Mouse (Mus musculus) forebrain, embryonic 14.5 days (tissue): ENCODE measurements around the gene Chek2. TPM values are rescaled to one million over a fixed set of nuclear protein-coding genes. Genes with fewer than 3 reads are reported as not detected.

ENCODE experiments used
- ATAC-seq: fragments of 200-750 bp; cut with Nextera tagmentation; 2 replicates; pipeline ENCODE4 v1.8.0; 2017; ENCODE audit warnings: mild to moderate bottlenecking, moderate library complexity
- DNase-seq: peaks from one replicate; pipeline ENCODE4 v3.0.0-alpha.2; 2015; ENCODE audit warnings: low spot score
- H3K27ac ChIP-seq: fragments of 300-500 bp; sonication (generic); 2 replicates; pipeline ENCODE4 v1.5.1; 2014; ENCODE audit warnings: low read depth, mild to moderate bottlenecking, control low read depth, low read length, moderate library complexity
- H3K27me3 ChIP-seq: fragments of 300-500 bp; sonication (generic); replicated peaks from 2 replicates; pipeline ENCODE4 v1.6.1; 2014; ENCODE audit warnings: low read length, control low read depth, mixed read lengths; ENCODE audit not compliant: control insufficient read depth, insufficient read depth
- H3K36me3 ChIP-seq: fragments of 300-500 bp; sonication (generic); 2 replicates; pipeline ENCODE4 v1.6.1; 2014; ENCODE audit warnings: low read length, control low read depth; ENCODE audit not compliant: control insufficient read depth, insufficient read depth
- H3K4me1 ChIP-seq: fragments of 300-500 bp; sonication (generic); 2 replicates; pipeline ENCODE4 v1.6.1; 2014; ENCODE audit warnings: antibody characterized with exemption, low read length, control low read depth; ENCODE audit not compliant: control insufficient read depth, insufficient read depth
- H3K4me2 ChIP-seq: fragments of 300-500 bp; sonication (generic); 2 replicates; pipeline ENCODE4 v1.6.1; 2014; ENCODE audit warnings: mild to moderate bottlenecking, control low read depth, low read length
- H3K4me3 ChIP-seq: fragments of 300-500 bp; sonication (generic); 2 replicates; pipeline ENCODE4 v1.5.1; 2014; ENCODE audit warnings: low read depth, low read length, control low read depth
- H3K9ac ChIP-seq: fragments of 300-500 bp; sonication (generic); 2 replicates; pipeline ENCODE4 v1.6.1; 2014; ENCODE audit warnings: mild to moderate bottlenecking, low read length, control low read depth, moderate library complexity
- H3K9me3 ChIP-seq: fragments of 300-500 bp; sonication (generic); replicated peaks from 2 replicates; pipeline ENCODE4 v1.6.1; 2016; ENCODE audit warnings: low read length, control low read depth, mixed read lengths; ENCODE audit not compliant: control insufficient read depth
- WGBS: fragments of 180-500 bp; shearing (Covaris S2); extraction: QIAGEN DNeasy Blood & Tissue Kit; methylation state at CpG from one replicate; pipeline ENCODE4 v1.1.7; 2014; 5-methylcytosine and 5-hydroxymethylcytosine counted together
- polyA plus RNA-seq: library from polyadenylated mRNA; unstranded; fragments of >200 nt; fragmentation: Nextera tagmentation; extraction: Ambion mirVana; gene quantifications from 2 replicates; pipeline ENCODE4 v1.2.1, GENCODE M21; 2014

Chek2 gene
- polyA plus RNA-seq, 1 experiment from 2014 or later: 13.9 TPM

- ATAC-seq (no peak), DNase-seq (peak; percentile 66)
- 54% methylated on average over 13 of the region's 13 CpGs for WGBS
- H3K27ac ChIP-seq: peak overlapping the region; percentile 39; the same call in 1 of the 2 replicates
- H3K27me3 ChIP-seq: no peaks in the 10 kb centered on the region
- H3K4me1 ChIP-seq: no peaks in the 10 kb centered on the region
- no peak overlapping the region for H3K4me3 ChIP-seq
- H3K9me3 ChIP-seq: no peaks in the 10 kb centered on the region
- peaks cover 16% of the 10 kb centered on the region; the same call in 1 of the 2 replicates for H3K36me3 ChIP-seq
- H3K4me2 ChIP-seq: no peak overlapping the region; the same call in 1 of the 2 replicates
- no peak overlapping the region for H3K9ac ChIP-seq
Measured at GRCm38 (mm10) chr5:110859013-110859650, 19.4 kb downstream of the Chek2 start.

GRCm38 (mm10) chr5:110860445-110860844 is 20.7 kb downstream of the Chek2 start:
- H3K4me1 ChIP-seq: no peaks in the 10 kb centered on the region
- H3K27ac ChIP-seq: no peak overlapping the region
- no peak overlapping the region for H3K4me2 ChIP-seq
- H3K9ac ChIP-seq: no peak overlapping the region
- H3K27me3 ChIP-seq: no peaks in the 10 kb centered on the region
- DNase-seq (no peak), ATAC-seq (no peak)
- H3K4me3 ChIP-seq: no peak overlapping the region
- 92% methylated on average over 5 of the region's 5 CpGs for WGBS
- H3K9me3 ChIP-seq: no peaks in the 10 kb centered on the region
- H3K36me3 ChIP-seq: peaks cover 16% of the 10 kb centered on the region; the same call in 1 of the 2 replicates

DNA sequence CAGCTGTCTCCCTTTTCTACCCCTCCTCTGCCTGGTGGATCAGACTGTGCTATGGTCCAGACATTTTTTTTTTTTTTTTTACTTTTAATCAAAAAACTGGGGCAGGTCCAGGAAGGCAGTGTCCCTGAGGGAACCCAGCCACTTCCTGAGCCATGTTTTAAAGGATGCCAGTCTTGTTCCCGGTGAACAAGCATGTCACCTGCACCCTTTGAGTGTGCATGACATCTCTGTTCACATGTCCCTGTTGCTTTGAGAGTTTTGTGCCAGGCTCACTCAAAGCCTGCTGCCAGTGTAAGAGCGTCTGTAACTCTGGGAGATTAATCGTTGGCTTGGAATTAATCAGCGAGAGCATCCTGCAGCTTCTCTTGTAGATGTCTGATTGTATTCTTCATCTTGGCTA is 28.7 kb downstream of the Chek2 start:
- Histone ChIP-seq H3K4me3 (no peak overlapping the region), H3K36me3 (peaks cover 12% of the 10 kb centered on the region; the same call in 1 of the 2 replicates), H3K9ac (no peak overlapping the region), H3K4me2 (no peak overlapping the region), H3K4me1 (peaks cover 10% of the 10 kb centered on the region; the same call in 1 of the 2 replicates), H3K27me3 (no peaks in the 10 kb centered on the region), H3K9me3 (no peaks in the 10 kb centered on the region), H3K27ac (peak overlapping the region; percentile 50; the same call in 1 of the 2 replicates)
- ATAC-seq (no peak), DNase-seq (peak; percentile 46)
- WGBS: 37% methylated on average over 4 of the region's 4 CpGs

DNA sequence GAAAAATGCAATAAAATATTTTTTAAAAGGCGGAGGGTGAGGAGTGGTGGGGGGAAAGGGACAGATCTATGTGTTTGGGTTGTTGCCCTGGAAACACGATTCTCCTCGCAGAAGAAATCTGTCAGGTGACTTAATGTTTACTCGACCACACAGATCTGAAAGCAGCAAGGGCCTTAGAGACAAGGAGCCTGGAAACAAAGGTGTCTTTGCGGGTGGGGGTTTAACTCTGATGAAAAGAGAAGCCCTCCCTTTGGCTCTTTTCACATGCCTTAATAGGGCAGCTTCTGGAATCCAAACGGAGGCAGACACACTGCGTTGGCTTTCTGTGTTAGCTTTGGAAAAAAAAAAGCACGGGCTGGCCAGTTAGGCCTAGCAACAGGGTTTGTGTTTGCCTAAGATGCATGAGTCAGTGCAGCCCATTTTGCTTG is 29.5 kb downstream of the Chek2 start:
- Histone ChIP-seq H3K9ac (no peak overlapping the region), H3K27ac (peak overlapping the region; percentile 50; the same call in 1 of the 2 replicates), H3K4me2 (no peak overlapping the region)

DNA sequence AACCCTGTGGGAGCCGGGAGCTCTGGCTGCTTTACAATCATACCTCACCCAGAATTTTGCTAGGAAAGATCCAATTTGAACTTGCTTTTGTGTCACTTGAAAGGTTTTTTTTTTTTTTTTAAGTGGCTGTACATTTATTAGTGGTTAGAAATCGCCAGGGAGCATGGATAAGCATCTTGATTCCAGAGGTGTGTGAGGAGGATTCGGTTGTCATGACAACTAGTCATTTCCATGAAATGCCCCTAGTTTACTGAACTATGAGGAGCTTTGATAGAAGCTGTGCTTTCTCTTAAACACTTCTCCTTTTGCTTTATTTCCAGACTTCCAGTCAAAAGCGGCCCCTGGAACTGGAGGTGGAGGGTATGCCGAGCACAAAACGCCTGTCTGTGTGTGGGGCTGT is 33.4 kb downstream of the Chek2 start:
- Histone ChIP-seq H3K4me3 (no peak overlapping the region), H3K27ac (peak overlapping the region; percentile 46; the same call in 1 of the 2 replicates), H3K9ac (no peak overlapping the region), H3K36me3 (peaks cover 5% of the 10 kb centered on the region; the same call in 1 of the 2 replicates), H3K27me3 (no peaks in the 10 kb centered on the region), H3K4me2 (no peak overlapping the region), H3K4me1 (peaks cover 10% of the 10 kb centered on the region; the same call in 1 of the 2 replicates), H3K9me3 (no peaks in the 10 kb centered on the region)
- DNase-seq (peak; percentile 74), ATAC-seq (no peak)
- WGBS: 37% methylated on average over 6 of the region's 6 CpGs

More for the DNA sequence above, 29.5 kb downstream of the Chek2 start:
- 9% methylated on average over 8 of the region's 8 CpGs for WGBS
- ATAC-seq (no peak), DNase-seq (peak; percentile 52)
- Histone ChIP-seq H3K4me1 (peaks cover 10% of the 10 kb centered on the region; the same call in 1 of the 2 replicates), H3K27me3 (no peaks in the 10 kb centered on the region), H3K4me3 (no peak overlapping the region), H3K9me3 (no peaks in the 10 kb centered on the region), H3K36me3 (peaks cover 12% of the 10 kb centered on the region; the same call in 1 of the 2 replicates)

DNA sequence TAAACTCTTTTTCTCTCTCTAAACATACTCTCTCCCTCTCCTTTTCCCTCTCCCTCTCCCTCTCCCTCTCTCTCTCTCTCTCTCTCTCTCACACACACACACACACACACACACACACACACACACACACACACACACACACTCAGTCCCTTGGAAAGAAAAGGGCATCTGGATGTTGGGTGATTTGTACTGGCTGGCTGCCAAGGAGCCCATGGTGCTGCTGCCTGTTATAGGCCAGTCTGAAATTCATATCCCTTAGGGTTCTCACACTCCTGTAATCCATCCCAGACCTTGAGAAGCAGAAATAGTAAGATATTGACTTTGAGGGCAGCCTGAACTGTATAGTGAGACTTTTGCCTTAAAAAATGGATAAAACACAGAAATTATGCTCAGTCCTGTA is 34.9 kb downstream of the Chek2 start:
- ATAC-seq: no peak

DNA sequence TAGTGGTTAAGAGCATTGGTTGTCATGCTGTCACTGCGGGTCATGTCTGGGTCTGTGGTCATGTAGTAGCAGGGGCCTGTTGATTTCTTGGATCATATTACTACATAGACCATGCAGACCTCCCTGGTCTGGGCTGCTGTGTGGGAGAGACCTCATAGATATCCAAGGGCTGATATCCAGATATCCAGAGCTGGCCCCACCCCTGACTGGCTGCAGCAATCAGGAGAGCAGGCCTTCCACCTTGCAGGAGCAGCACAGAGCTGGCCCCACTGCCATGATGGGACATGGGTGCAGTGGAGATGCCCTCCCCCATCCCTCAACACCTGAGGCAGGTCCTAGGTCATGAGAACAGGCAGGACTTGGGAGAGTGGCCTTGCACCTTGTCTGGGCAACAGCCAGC is 35.5 kb downstream of the Chek2 start:
- WGBS: 100% methylated on average over 1 of the region's 1 CpGs
- Histone ChIP-seq H3K27ac (no peak overlapping the region), H3K4me1 (0 out of 2 replicates have a peak, but pooled peaks cover 2% of the 10 kb centered on the region), H3K27me3 (no peaks in the 10 kb centered on the region), H3K9ac (no peak overlapping the region), H3K9me3 (no peaks in the 10 kb centered on the region), H3K36me3 (peaks cover 5% of the 10 kb centered on the region; the same call in 1 of the 2 replicates), H3K4me3 (no peak overlapping the region), H3K4me2 (no peak overlapping the region)
- ATAC-seq (no peak), DNase-seq (no peak)

More for the DNA sequence above, 34.9 kb downstream of the Chek2 start:
- H3K36me3 ChIP-seq: peaks cover 5% of the 10 kb centered on the region; the same call in 1 of the 2 replicates
- H3K27me3 ChIP-seq: no peaks in the 10 kb centered on the region
- no peaks in the 10 kb centered on the region for H3K9me3 ChIP-seq
- peak; percentile 80 for DNase-seq
- no peak overlapping the region for H3K9ac ChIP-seq
- H3K4me1 ChIP-seq: 0 out of 2 replicates have a peak, but pooled peaks cover 2% of the 10 kb centered on the region
- no peak overlapping the region for H3K4me3 ChIP-seq
- H3K27ac ChIP-seq: no peak overlapping the region
- H3K4me2 ChIP-seq: no peak overlapping the region

DNA sequence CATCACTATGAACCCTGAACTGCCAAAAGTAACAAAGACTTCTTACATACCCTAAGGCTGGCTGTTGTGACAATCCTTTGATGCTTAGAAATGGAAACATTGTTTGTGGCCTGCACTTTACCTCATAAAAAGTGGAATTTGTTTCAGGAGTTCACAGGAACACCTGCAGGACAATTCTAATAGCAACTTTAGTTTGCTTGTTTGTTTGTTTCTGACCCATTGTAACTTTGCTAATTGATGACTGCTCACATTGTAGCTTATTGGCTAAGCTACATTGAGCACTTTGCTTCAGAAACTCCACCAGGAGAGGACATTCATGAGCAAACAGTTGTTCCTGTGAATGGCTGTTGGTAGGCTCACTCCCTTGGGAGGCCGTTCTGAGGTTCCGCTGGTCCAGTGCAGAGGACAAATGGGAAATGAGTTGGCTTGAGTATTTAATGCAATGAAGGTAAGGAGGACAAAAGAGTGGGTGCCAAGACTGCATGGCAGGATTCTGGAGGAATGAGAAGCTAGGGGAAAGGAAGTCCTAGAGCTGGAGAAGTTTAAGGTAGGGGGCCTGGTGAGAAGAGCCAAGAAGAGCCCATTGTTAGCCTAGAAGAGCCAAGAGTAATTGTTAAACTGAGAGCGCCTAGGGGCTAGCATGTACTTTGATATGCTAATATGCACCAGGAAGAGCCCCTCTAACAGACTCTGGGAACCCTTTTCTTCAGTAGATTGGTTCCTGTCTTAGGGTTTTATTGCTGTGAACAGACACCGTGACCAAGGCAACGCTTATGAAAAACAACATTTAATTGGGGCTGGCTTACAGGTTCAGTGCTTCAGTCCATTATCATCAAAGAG is 38.1 kb downstream of the Chek2 start:
- ATAC-seq (no peak), DNase-seq (peak; percentile 5)
- 52% methylated on average over 5 of the region's 5 CpGs for WGBS

More for the DNA sequence above, 38.1 kb downstream of the Chek2 start:
- Histone ChIP-seq H3K36me3 (no peaks in the 10 kb centered on the region), H3K4me1 (peaks cover 6% of the 10 kb centered on the region), H3K27ac (no peak overlapping the region), H3K4me2 (no peak overlapping the region), H3K9me3 (no peaks in the 10 kb centered on the region), H3K9ac (no peak overlapping the region), H3K4me3 (no peak overlapping the region), H3K27me3 (no peaks in the 10 kb centered on the region)
